Mouse (Mus musculus) liver, adult 2 months (tissue): ENCODE results near the gene Os9.
A peak's percentile ranks its signal among the peaks of the same experiment; 100 is the strongest.

Source experiments
- CTCF ChIP-seq: fragments of 200-500 bp; IDR thresholded peaks from 2 replicates; pipeline ENCODE4 v1.5.1; 2011; ENCODE audit warnings: low read depth, low read length, control low read depth
- POLR2A ChIP-seq: fragments of 200-500 bp; IDR thresholded peaks from 2 replicates; pipeline ENCODE4 v1.6.1; 2011; ENCODE audit warnings: low read length, control low read depth; ENCODE audit not compliant: insufficient read depth; ENCODE audit errors: extremely low read depth

GRCm38 (mm10) chr10:127164631-127165353, 43.9 kb upstream of the Os9 start, which contains the start of gene B4galnt1:
- TF ChIP-seq POLR2A (peak; percentile 64; the same call in 1 of the 2 replicates), CTCF (peak; percentile 85)
